Mouse (Mus musculus) E14TG2a.4 (cell line): ENCODE results near the gene Sema5a.

Experiments
- H3K27me3 ChIP-seq: 2 replicates; pipeline ENCODE4 v1.6.1; 2014; ENCODE audit warnings: low read length, control low read depth; ENCODE audit not compliant: insufficient read depth
- H3K36me3 ChIP-seq: 2 replicates; pipeline ENCODE4 v1.6.1; 2014; ENCODE audit warnings: low read length, control low read depth; ENCODE audit not compliant: insufficient read depth
- H3K4me1 ChIP-seq: replicated peaks from 2 replicates; pipeline ENCODE4 v1.6.1; 2014; ENCODE audit warnings: low read depth, low read length, control low read depth
- H3K4me3 ChIP-seq: replicated peaks from 2 replicates; pipeline ENCODE4 v1.5.1; 2014; ENCODE audit warnings: mild to moderate bottlenecking, low read length
- H3K9me3 ChIP-seq: 2 replicates; pipeline ENCODE4 v1.6.1; 2014; ENCODE audit warnings: low read length, control low read depth
- CTCF ChIP-seq: conservative IDR thresholded peaks from 2 replicates; pipeline ENCODE4 v1.5.1; 2014; ENCODE audit warnings: low read length
- NANOG ChIP-seq: IDR thresholded peaks from 2 replicates; pipeline ENCODE4 v1.6.1; 2014; ENCODE audit warnings: borderline replicate concordance, low read length, mixed read lengths
- POU5F1 ChIP-seq: IDR thresholded peaks from 2 replicates; pipeline ENCODE4 v1.6.1; 2014; ENCODE audit warnings: low read length, borderline replicate concordance

The Sema5a gene

GRCm38 (mm10) chr15:32341423-32341822 lies 96.8 kb downstream of the Sema5a start:
- no peaks in the 10 kb centered on the region for H3K36me3 ChIP-seq

GRCm38 (mm10) chr15:32343544-32343943 lies 98.9 kb downstream of the Sema5a start:
- Histone ChIP-seq H3K9me3 (no peaks in the 10 kb centered on the region), H3K36me3 (no peaks in the 10 kb centered on the region), H3K4me1 (no peaks in the 10 kb centered on the region), H3K27me3 (no peaks in the 10 kb centered on the region), H3K4me3 (no peak overlapping the region)
- no peak for TF ChIP-seq POU5F1
- no peak for TF ChIP-seq NANOG
- TF ChIP-seq CTCF, result no peak

More at GRCm38 (mm10) chr15:32341423-32341822, 96.8 kb downstream of the Sema5a start:
- Histone ChIP-seq H3K4me3 (no peak overlapping the region), H3K4me1 (no peaks in the 10 kb centered on the region), H3K9me3 (no peaks in the 10 kb centered on the region), H3K27me3 (no peaks in the 10 kb centered on the region)
- TF ChIP-seq NANOG (no peak), POU5F1 (no peak), CTCF (no peak)

- H3K36me3 ChIP-seq, result no peaks in the 10 kb centered on the region
- no peak overlapping the region for H3K4me3 ChIP-seq
- TF ChIP-seq CTCF, result no peak
- TF ChIP-seq POU5F1, result no peak
- TF ChIP-seq NANOG, result no peak
- H3K27me3 ChIP-seq, result no peaks in the 10 kb centered on the region
- no peaks in the 10 kb centered on the region for H3K9me3 ChIP-seq
- H3K4me1 ChIP-seq, result no peaks in the 10 kb centered on the region
These were observed 102.7 kb downstream of the Sema5a start for GRCm38 (mm10) chr15:32347315-32347714.

GRCm38 (mm10) chr15:32349276-32349675 lies 104.7 kb downstream of the Sema5a start:
- Histone ChIP-seq H3K4me3 (no peak overlapping the region), H3K27me3 (no peaks in the 10 kb centered on the region), H3K9me3 (no peaks in the 10 kb centered on the region), H3K36me3 (no peaks in the 10 kb centered on the region), H3K4me1 (no peaks in the 10 kb centered on the region)
- TF ChIP-seq POU5F1, result no peak
- TF ChIP-seq NANOG, result no peak
- no peak for TF ChIP-seq CTCF

GRCm38 (mm10) chr15:32352995-32353394 lies 108.4 kb downstream of the Sema5a start:
- TF ChIP-seq CTCF (no peak), POU5F1 (no peak), NANOG (no peak)
- Histone ChIP-seq H3K4me3 (no peak overlapping the region), H3K27me3 (no peaks in the 10 kb centered on the region), H3K9me3 (no peaks in the 10 kb centered on the region), H3K36me3 (no peaks in the 10 kb centered on the region), H3K4me1 (no peaks in the 10 kb centered on the region)

- TF ChIP-seq NANOG (no peak), CTCF (no peak), POU5F1 (no peak)
- H3K36me3 ChIP-seq, result no peaks in the 10 kb centered on the region
These were observed 108.9 kb downstream of the Sema5a start for GRCm38 (mm10) chr15:32353513-32353912.

GRCm38 (mm10) chr15:32356805-32357204 lies 112.2 kb downstream of the Sema5a start:
- TF ChIP-seq POU5F1 (no peak), CTCF (no peak), NANOG (no peak)
- Histone ChIP-seq H3K9me3 (no peaks in the 10 kb centered on the region), H3K36me3 (no peaks in the 10 kb centered on the region), H3K27me3 (no peaks in the 10 kb centered on the region), H3K4me1 (no peaks in the 10 kb centered on the region), H3K4me3 (no peak overlapping the region)

More at GRCm38 (mm10) chr15:32353513-32353912, 108.9 kb downstream of the Sema5a start:
- H3K9me3 ChIP-seq, result no peaks in the 10 kb centered on the region
- no peak overlapping the region for H3K4me3 ChIP-seq
- no peaks in the 10 kb centered on the region for H3K27me3 ChIP-seq
- H3K4me1 ChIP-seq, result no peaks in the 10 kb centered on the region

GRCm38 (mm10) chr15:32367841-32368240 lies 123.2 kb downstream of the Sema5a start:
- Histone ChIP-seq H3K27me3 (no peaks in the 10 kb centered on the region), H3K36me3 (no peaks in the 10 kb centered on the region), H3K4me3 (no peak overlapping the region), H3K4me1 (no peaks in the 10 kb centered on the region), H3K9me3 (no peaks in the 10 kb centered on the region)
- TF ChIP-seq CTCF (no peak), NANOG (no peak), POU5F1 (no peak)

GRCm38 (mm10) chr15:32370914-32371313 lies 126.3 kb downstream of the Sema5a start:
- H3K4me3 ChIP-seq, result no peak overlapping the region
- H3K9me3 ChIP-seq, result no peaks in the 10 kb centered on the region
- H3K27me3 ChIP-seq, result no peaks in the 10 kb centered on the region
- no peaks in the 10 kb centered on the region for H3K36me3 ChIP-seq
- no peaks in the 10 kb centered on the region for H3K4me1 ChIP-seq
- TF ChIP-seq NANOG, result no peak
- no peak for TF ChIP-seq POU5F1
- TF ChIP-seq CTCF, result no peak
